Mouse (Mus musculus) left cerebral cortex, postnatal 25 days (tissue): ENCODE data around the gene Mrpl53. TPM values are rescaled to one million over a fixed set of nuclear protein-coding genes. Genes with fewer than 3 reads are reported as not detected.

Experiments
- DNase-seq, 2 experiments: peaks; one replicate each; pipeline ENCODE4 v3.0.0; 2022; ENCODE audit warnings: low spot score in 2 of 2, mixed read lengths in 1 of 2
- intact Hi-C: fragments of 180-260 bp; cut with DNase I; formaldehyde crosslinking; loops from one replicate; pipeline ENCODE4 v1.15.1; 2025
- total RNA-seq, 2 experiments: library from RNA; stranded (reverse); gene quantifications; 2 replicates each; pipeline ENCODE4 v1.2.3; 2021

The Mrpl53 gene
- 10 to 100 TPM; 60.3 to 66.6 TPM for total RNA-seq

GRCm38 (mm10) chr6:83108762-83109668 lies at the start of gene Mrpl53:
TSS of gene Mrpl53 (plus strand) at chr6:83109040.
- intact Hi-C loops, result loop anchor here (10.0 kb wide), 1 partner anchor 194 kb away; no protein-coding TSS in a partner anchor
- peak; percentile 80 to 81 for DNase-seq

- intact Hi-C loops, result no loop called here
- no peak for DNase-seq
Measured at GRCm38 (mm10) chr6:83065995-83066394, 42.8 kb upstream of the Mrpl53 start.

- intact Hi-C loops, result no loop called here
- DNase-seq, result no peak
Measured at GRCm38 (mm10) chr6:83066441-83066840, 42.4 kb upstream of the Mrpl53 start.

- intact Hi-C loops, result no loop called here
- no peak for DNase-seq
Measured at GRCm38 (mm10) chr6:83068221-83068620, 40.6 kb upstream of the Mrpl53 start.

- intact Hi-C loops, result no loop called here
- DNase-seq, result no peak
Measured at GRCm38 (mm10) chr6:83068706-83069487, 39.9 kb upstream of the Mrpl53 start.

GRCm38 (mm10) chr6:83069488-83070246 lies 39.2 kb upstream of the Mrpl53 start:
- intact Hi-C loops, result loop anchor here (10.0 kb wide), 1 partner anchor 645 kb away; the partner anchor contains the start of gene Vax2
- no peak for DNase-seq

GRCm38 (mm10) chr6:83070247-83070310 lies 38.8 kb upstream of the Mrpl53 start, which contains the start of gene Tlx2:
TSS of gene Tlx2 (minus strand) at chr6:83070293.
- intact Hi-C loops, result loop anchor here (10.0 kb wide), 1 partner anchor 645 kb away; the partner anchor contains the start of gene Vax2
- no peak for DNase-seq

GRCm38 (mm10) chr6:83070311-83071219 lies 38.3 kb upstream of the Mrpl53 start:
- peak; percentile 22 to 24 for DNase-seq
- intact Hi-C loops, result loop anchor here (10.0 kb wide), 1 partner anchor 644 kb away; the partner anchor contains the start of gene Vax2

- intact Hi-C loops, result loop anchor here (10.0 kb wide), 1 partner anchor 644 kb away; the partner anchor contains the start of gene Vax2
- DNase-seq, result no peak
Measured at GRCm38 (mm10) chr6:83071220-83071619, 37.6 kb upstream of the Mrpl53 start.

GRCm38 (mm10) chr6:83074979-83075378 lies 33.9 kb upstream of the Mrpl53 start:
- no peak for DNase-seq
- intact Hi-C loops, result loop anchor here (10.0 kb wide), 1 partner anchor 640 kb away; the partner anchor contains the start of gene Vax2

- intact Hi-C loops, result loop anchor here (1.0 to 10.0 kb wide), 4 partner anchors 23 to 637 kb away; partner anchors contain the start of genes Aup1, Ccdc142, Gm42688 and Vax2
- peak; percentile 41 to 45 for DNase-seq
Measured at GRCm38 (mm10) chr6:83077630-83078323, 31.1 kb upstream of the Mrpl53 start, which contains the start of gene Pcgf1. TSS of gene Pcgf1 (plus strand) at chr6:83077869.

GRCm38 (mm10) chr6:83078324-83078858 lies 30.4 kb upstream of the Mrpl53 start:
- intact Hi-C loops, result loop anchor here (1.0 to 10.0 kb wide), 4 partner anchors 23 to 636 kb away; partner anchors contain the start of genes Aup1, Ccdc142, Gm42688 and Vax2
- peak; percentile 99 for DNase-seq

- intact Hi-C loops, result no loop called here
- DNase-seq, result no peak
Measured at GRCm38 (mm10) chr6:83080210-83080609, 28.6 kb upstream of the Mrpl53 start.

- intact Hi-C loops, result no loop called here
- DNase-seq, result no peak
Measured at GRCm38 (mm10) chr6:83083497-83083896, 25.3 kb upstream of the Mrpl53 start.

- DNase-seq, result no peak
- intact Hi-C loops, result no loop called here
Measured at GRCm38 (mm10) chr6:83084477-83084876, 24.4 kb upstream of the Mrpl53 start.

GRCm38 (mm10) chr6:83086121-83087035 lies 22.5 kb upstream of the Mrpl53 start, which contains the start of gene Lbx2:
TSS of gene Lbx2 (plus strand) at chr6:83086367.
- DNase-seq, result no peak
- intact Hi-C loops, result no loop called here
